ENCODE assay signal across 8 mouse cellular contexts in the genomic region with DNA sequence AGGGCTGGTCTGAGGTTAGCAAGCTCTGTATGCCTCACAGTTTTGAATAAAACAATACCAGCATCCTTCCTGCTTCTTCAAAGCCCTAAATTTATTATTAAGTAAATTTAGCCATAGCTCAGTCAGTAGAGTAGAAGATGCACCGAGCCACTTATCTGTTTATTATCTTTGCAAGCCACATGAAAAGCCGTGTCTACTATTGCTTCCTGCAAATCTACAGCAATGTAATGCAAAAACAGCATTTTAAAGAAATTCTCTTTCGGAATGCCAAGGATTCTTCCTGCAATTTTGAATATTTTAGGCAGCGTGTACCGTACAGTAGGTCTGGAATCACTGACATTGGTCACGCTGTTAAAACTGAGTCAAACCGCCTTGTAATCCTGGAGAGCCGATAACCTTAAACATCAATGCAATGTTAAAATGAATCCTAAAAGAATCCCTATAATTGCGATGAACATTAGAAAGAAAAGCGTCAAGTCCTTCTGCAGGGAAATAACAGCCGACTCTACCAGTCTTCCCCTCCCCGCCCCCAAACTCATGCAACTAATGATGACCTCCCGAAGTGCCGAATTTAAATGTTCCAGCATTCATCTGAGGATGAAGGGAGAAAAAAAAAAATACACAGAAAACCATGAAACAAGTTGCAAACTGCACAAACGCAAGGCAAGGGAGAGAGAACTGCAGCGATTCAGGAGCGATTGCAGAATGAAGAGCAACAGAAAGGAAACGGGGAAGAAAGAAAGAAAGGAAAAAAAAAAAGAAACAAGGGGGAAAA. TPM values are rescaled to one million over a fixed set of nuclear protein-coding genes. Genes with fewer than 3 reads are reported as not detected.
A peak's percentile ranks its signal among the peaks of the same experiment; 100 is the strongest.
DNase-seq lines count a peak whose midpoint lies in the region; ATAC-seq lines count a peak whose summit lies in the region.

No protein-coding gene starts in this region.

- H3K4me1 ChIP-seq in kidney, embryonic 16.5 days (ENCODE audit: insufficient read depth, low read length): peaks cover 12% of the 10 kb centered on the region
- H3K4me1 ChIP-seq in hindbrain, embryonic 12.5 days: peaks cover 7% of the 10 kb centered on the region
- H3K4me1 ChIP-seq in midbrain, embryonic 14.5 days (ENCODE audit: control insufficient read depth, insufficient read depth, low read length): peaks cover 25% of the 10 kb centered on the region

- peak overlapping the region; percentile 68; the same call in 1 of the 2 replicates for H3K9ac ChIP-seq in kidney, embryonic 16.5 days (replicated peaks; ENCODE audit: low read length)
- H3K9ac ChIP-seq in hindbrain, embryonic 12.5 days: peak overlapping the region; percentile 78
- peak overlapping the region; percentile 86 for H3K9ac ChIP-seq in midbrain, embryonic 14.5 days (replicated peaks; ENCODE audit: low read length)

- peak overlapping the region; percentile 54 for H3K4me3 ChIP-seq in kidney, embryonic 16.5 days (ENCODE audit: low read length)
- peak overlapping the region; percentile 67 for H3K4me3 ChIP-seq in hindbrain, embryonic 12.5 days
- peak overlapping the region; percentile 55 for H3K4me3 ChIP-seq in midbrain, embryonic 14.5 days (replicated peaks; ENCODE audit: low read depth, low read length)

- H3K36me3 ChIP-seq in kidney, embryonic 16.5 days (ENCODE audit: insufficient read depth, low read length): no peaks in the 10 kb centered on the region
- no peaks in the 10 kb centered on the region for H3K36me3 ChIP-seq in hindbrain, embryonic 12.5 days
- no peaks in the 10 kb centered on the region for H3K36me3 ChIP-seq in midbrain, embryonic 14.5 days (ENCODE audit: control insufficient read depth, insufficient read depth, low read length)

- peak overlapping the region; percentile 93 for H3K4me2 ChIP-seq in kidney, embryonic 16.5 days (replicated peaks; ENCODE audit: low read depth, low read length)
- H3K4me2 ChIP-seq in hindbrain, embryonic 12.5 days (replicated peaks): peak overlapping the region; percentile 77
- H3K4me2 ChIP-seq in midbrain, embryonic 14.5 days (ENCODE audit: low read length): peak overlapping the region; percentile 86

- H3K27me3 ChIP-seq in kidney, embryonic 16.5 days (ENCODE audit: insufficient read depth, low read length): peaks cover 26% of the 10 kb centered on the region
- H3K27me3 ChIP-seq in hindbrain, embryonic 12.5 days: peaks cover 9% of the 10 kb centered on the region; the same call in 1 of the 2 replicates
- H3K27me3 ChIP-seq in midbrain, embryonic 14.5 days (ENCODE audit: control insufficient read depth, insufficient read depth, low read length): no peaks in the 10 kb centered on the region

- no peak for ATAC-seq in kidney, embryonic 16.5 days (ENCODE audit: low FRiP score, low TSS enrichment)
- ATAC-seq in hindbrain, embryonic 12.5 days (ENCODE audit: low FRiP score): no peak
- ATAC-seq in midbrain, embryonic 14.5 days (ENCODE audit: low FRiP score, low TSS enrichment): no peak

- 7% methylated on average over 18 of the region's 18 CpGs for WGBS in kidney, embryonic 16.5 days
- 12% methylated on average over 18 of the region's 18 CpGs for WGBS in hindbrain, embryonic 12.5 days
- 5% methylated on average over 18 of the region's 18 CpGs for whole genome bisulfite sequencing in midbrain, embryonic 14.5 days

- H3K27ac ChIP-seq in kidney, embryonic 16.5 days (ENCODE audit: low read length): no peak overlapping the region
- peak overlapping the region; percentile 85; the same call in 1 of the 2 replicates for H3K27ac ChIP-seq in hindbrain, embryonic 12.5 days
- H3K27ac ChIP-seq in midbrain, embryonic 14.5 days (replicated peaks; ENCODE audit: low read depth, low read length): peak overlapping the region; percentile 96

- no peaks in the 10 kb centered on the region for H3K9me3 ChIP-seq in kidney, embryonic 16.5 days (ENCODE audit: low read length)
- H3K9me3 ChIP-seq in hindbrain, embryonic 12.5 days (replicated peaks): no peaks in the 10 kb centered on the region
- no peaks in the 10 kb centered on the region for H3K9me3 ChIP-seq in midbrain, embryonic 14.5 days (ENCODE audit: control insufficient read depth, low read length)

- DNase-seq in kidney, adult 18-20 months: no peak
- peak; percentile 46 for DNase-seq in embryo, embryonic 11 days
- peak; percentile 65 for DNase-seq in midbrain, embryonic 14.5 days
- DNase-seq in adrenal gland, postnatal 10 days: no peak
- no peak for DNase-seq in testis, postnatal 10 days (ENCODE audit: low spot score)
- no peak for DNase-seq in layer of hippocampus, adult 8-10 months (ENCODE audit: low spot score in 2 of 2)

RNA-seq across cellular contexts. Expression of gene Tenm2, which starts 0.6 kb away (rescaled TPM):
- 0.76 and 0.94 TPM in 2 replicates for polyA plus RNA-seq in kidney, embryonic 16.5 days (2015; fragmentation: Nextera tagmentation; extraction: Ambion mirVana)
- polyA plus RNA-seq in hindbrain, embryonic 12.5 days (2016; fragmentation: Nextera tagmentation; extraction: Ambion mirVana): 16.6 and 17.5 TPM in 2 replicates
- 52.8 and 59.2 TPM in 2 replicates for polyA plus RNA-seq in midbrain, embryonic 14.5 days (2014; fragmentation: Nextera tagmentation; extraction: Ambion mirVana)
- 1 to 10 TPM in 1 of 2 experiments, under 1 TPM in 1; 0.42 to 2.3 TPM for total RNA-seq in adrenal gland, postnatal 10 days (2021)
- total RNA-seq in layer of hippocampus, adult 8-10 months (2022): 100 to 1,000 TPM; 143 to 181 (median 156) TPM

Comparison
In these comparisons a context has a peak if more than half of its experiments do, and no peak if none do; other contexts are left out.
1. DNase-seq: peak in embryo, embryonic 11 days (single experiment) and midbrain, embryonic 14.5 days (single experiment); none in kidney, adult 18-20 months (single experiment), adrenal gland, postnatal 10 days (single experiment), testis, postnatal 10 days (single experiment) and layer of hippocampus, adult 8-10 months (0 of 2).
2. Peak in every context shown above with its lines, with median percentiles within 50 percentile points of each other: H3K4me2 ChIP-seq, H3K4me3 ChIP-seq and H3K9ac ChIP-seq.